Mouse (Mus musculus) limb, embryonic 15.5 days (tissue): ENCODE data around the gene Fbxl18. TPM values are rescaled to one million over a fixed set of nuclear protein-coding genes. Genes with fewer than 3 reads are reported as not detected.

ENCODE experiments used
- ATAC-seq: fragments of 200-750 bp; cut with Nextera tagmentation; 2 replicates; pipeline ENCODE4 v1.8.0; 2017; ENCODE audit warnings: low read depth, moderate TSS enrichment; ENCODE audit not compliant: insufficient number of reproducible peaks, low FRiP score, low TSS enrichment
- H3K27ac ChIP-seq: fragments of 300-500 bp; sonication (generic); 2 replicates; pipeline ENCODE4 v1.5.1; 2015; ENCODE audit warnings: moderate library complexity, mild to moderate bottlenecking, inconsistent platforms
- H3K27me3 ChIP-seq: fragments of 300-500 bp; sonication (generic); 2 replicates; pipeline ENCODE4 v1.6.1; 2015; ENCODE audit warnings: inconsistent platforms
- H3K36me3 ChIP-seq: fragments of 300-500 bp; sonication (generic); 2 replicates; pipeline ENCODE4 v1.6.1; 2015; ENCODE audit warnings: inconsistent platforms
- H3K4me1 ChIP-seq: fragments of 300-500 bp; sonication (generic); 2 replicates; pipeline ENCODE4 v1.6.1; 2015; ENCODE audit warnings: inconsistent platforms
- H3K4me2 ChIP-seq: fragments of 300-500 bp; sonication (generic); 2 replicates; pipeline ENCODE4 v1.6.1; 2015; ENCODE audit warnings: mild to moderate bottlenecking, inconsistent platforms
- H3K4me3 ChIP-seq: fragments of 300-500 bp; sonication (generic); 2 replicates; pipeline ENCODE4 v1.5.1; 2015; ENCODE audit warnings: mild to moderate bottlenecking, inconsistent platforms
- H3K9ac ChIP-seq: fragments of 300-500 bp; sonication (generic); 2 replicates; pipeline ENCODE4 v1.6.1; 2015; ENCODE audit warnings: inconsistent platforms
- H3K9me3 ChIP-seq: fragments of 300-500 bp; sonication (generic); 2 replicates; pipeline ENCODE4 v1.6.1; 2016; ENCODE audit warnings: inconsistent platforms
- WGBS: fragments of 180-500 bp; shearing (Covaris S2); methylation state at CpG from one replicate; pipeline ENCODE4 v1.1.7; 2015; 5-methylcytosine and 5-hydroxymethylcytosine counted together
- polyA plus RNA-seq: library from polyadenylated mRNA; unstranded; fragments of >200 nt; fragmentation: Nextera tagmentation; extraction: Ambion mirVana; gene quantifications from 2 replicates; pipeline ENCODE4 v1.2.1, GENCODE M21; 2015

Fbxl18 gene
- polyA plus RNA-seq, 1 experiment from 2014 or later = 12.6 TPM

DNA sequence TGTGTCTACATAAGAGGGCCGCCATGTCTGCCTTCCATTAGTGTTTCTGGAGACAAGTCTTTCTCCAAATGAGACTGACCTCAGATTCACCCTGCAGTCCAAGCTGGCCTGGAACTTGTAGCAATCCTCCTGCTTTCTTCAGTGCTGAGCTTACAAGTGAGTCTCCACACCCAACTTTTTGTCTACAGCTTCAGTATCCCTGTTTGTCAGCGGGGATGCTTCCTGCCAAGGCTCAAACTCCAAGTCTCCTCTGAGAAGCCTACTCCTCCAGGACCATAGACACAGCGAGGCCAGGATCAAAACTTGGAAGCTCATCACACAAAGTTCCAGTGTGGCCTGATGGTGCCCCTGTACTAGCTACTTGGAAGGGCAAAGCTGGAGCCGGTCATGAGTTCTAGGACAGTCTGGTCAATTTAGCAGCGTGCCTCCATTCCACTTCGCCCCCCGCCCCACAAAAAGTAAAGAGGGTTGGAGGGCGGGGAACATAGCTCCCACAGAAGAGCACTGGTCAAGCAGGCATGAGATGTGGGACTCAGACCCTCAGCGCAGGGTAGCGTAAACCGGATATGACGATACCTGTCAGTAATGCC is 32.2 kb upstream of the Fbxl18 start:
- Histone ChIP-seq H3K27ac (no peak overlapping the region), H3K4me2 (no peak overlapping the region), H3K4me3 (no peak overlapping the region), H3K36me3 (no peaks in the 10 kb centered on the region), H3K9ac (no peak overlapping the region), H3K4me1 (peaks cover 26% of the 10 kb centered on the region), H3K27me3 (no peaks in the 10 kb centered on the region), H3K9me3 (no peaks in the 10 kb centered on the region)
- no peak for ATAC-seq
- WGBS = 93% methylated on average over 12 of the region's 12 CpGs

DNA sequence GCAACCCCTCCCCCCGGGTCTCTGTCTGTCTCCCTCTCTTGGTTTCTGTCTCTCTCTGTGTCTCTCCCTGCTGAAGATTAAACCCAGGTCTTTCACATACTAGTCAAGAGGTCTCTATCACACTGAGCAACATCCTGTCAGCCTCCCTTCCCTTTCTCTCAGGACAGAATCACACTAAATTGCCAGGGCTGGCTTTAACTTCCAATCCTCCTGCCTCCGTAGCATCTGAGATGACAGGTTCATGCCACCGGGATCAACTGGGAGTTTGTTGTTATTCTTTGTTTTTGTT is 31.7 kb upstream of the Fbxl18 start:
- 0 out of 2 replicates have a peak overlapping the region, but pooled peaks have one; percentile 57 for H3K27ac ChIP-seq
- no peaks in the 10 kb centered on the region for H3K27me3 ChIP-seq
- H3K9me3 ChIP-seq = no peaks in the 10 kb centered on the region
- H3K4me3 ChIP-seq = no peak overlapping the region
- H3K4me2 ChIP-seq = no peak overlapping the region
- ATAC-seq = no peak
- H3K9ac ChIP-seq = no peak overlapping the region
- 44% methylated on average over 3 of the region's 3 CpGs for WGBS
- H3K4me1 ChIP-seq = peaks cover 21% of the 10 kb centered on the region
- no peaks in the 10 kb centered on the region for H3K36me3 ChIP-seq

DNA sequence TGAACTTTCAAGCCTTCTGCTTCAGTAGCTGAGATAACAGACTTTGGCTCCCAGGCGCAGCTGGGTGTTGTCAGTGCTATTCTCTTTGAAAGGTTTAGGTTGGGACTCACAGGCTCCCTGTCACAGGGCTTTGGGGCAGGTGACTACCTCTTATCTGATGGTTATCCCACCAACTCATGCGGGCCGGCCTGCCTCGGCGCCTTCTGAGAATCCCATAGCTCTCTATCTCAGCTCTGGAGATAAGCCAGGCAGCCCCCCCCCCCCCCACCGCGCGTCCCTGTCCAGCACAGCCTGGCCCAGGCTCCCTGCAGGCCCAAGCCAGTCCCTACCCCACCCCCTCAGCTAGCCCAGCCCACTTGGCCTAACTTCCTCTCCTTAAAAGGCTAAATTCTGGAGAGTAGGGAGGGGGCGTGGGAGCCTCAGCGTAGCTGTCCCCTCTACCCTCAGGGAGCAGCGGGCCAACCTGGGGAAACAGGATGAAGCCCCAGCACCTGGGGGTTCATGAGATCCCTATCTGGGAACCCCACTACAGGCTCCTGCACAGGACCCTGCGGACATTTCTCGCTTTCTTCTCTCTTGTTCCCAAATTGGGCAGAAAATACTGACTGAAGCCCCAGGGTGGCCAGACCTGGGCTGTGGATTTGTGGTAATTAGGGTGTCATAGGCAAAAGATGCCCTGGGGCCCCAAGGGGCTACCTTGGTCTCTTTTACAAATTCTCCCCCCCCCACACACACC is 31.2 kb upstream of the Fbxl18 start:
- H3K4me2 ChIP-seq = no peak overlapping the region
- no peak overlapping the region for H3K9ac ChIP-seq
- ATAC-seq = peak; percentile 43; the same call in 1 of the 2 replicates
- WGBS = 18% methylated on average over 13 of the region's 13 CpGs
- H3K4me1 ChIP-seq = peaks cover 27% of the 10 kb centered on the region
- no peaks in the 10 kb centered on the region for H3K36me3 ChIP-seq
- H3K27ac ChIP-seq = peak overlapping the region; percentile 57; the same call in 1 of the 2 replicates
- no peak overlapping the region for H3K4me3 ChIP-seq
- no peaks in the 10 kb centered on the region for H3K9me3 ChIP-seq
- no peaks in the 10 kb centered on the region for H3K27me3 ChIP-seq

DNA sequence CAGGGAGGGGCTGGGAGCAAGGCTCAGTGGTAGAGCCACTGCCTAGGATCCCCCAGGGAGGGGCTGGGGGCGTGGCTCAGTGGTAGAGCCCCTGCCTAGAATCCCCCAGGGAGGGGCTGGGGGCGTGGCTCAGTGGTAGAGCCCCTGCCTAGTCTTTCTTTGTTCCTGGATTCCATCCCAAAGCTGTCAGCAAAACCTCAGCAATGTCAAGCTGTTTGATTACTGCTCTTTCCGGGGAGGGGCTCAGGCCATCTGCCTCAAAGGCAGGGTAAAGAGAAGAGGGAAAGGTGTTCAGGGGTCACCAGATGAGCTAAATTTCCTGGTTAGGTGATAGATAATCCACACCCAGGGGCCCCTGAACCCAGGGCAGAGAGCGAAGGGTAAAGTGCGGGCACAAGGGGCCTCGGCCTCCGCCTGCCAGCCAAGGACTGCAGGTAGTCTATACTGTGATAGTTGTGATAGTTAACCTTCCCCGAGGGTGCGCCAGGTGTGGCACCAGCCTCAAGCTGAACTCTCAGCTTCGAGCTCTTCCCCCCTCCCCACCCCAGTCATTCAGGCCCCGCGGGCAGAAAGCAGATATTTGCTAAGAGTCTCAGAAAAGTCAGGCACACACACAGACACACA is 29.2 kb upstream of the Fbxl18 start:
- H3K4me3 ChIP-seq = no peak overlapping the region
- H3K27ac ChIP-seq = no peak overlapping the region
- H3K9ac ChIP-seq = no peak overlapping the region
- no peak overlapping the region for H3K4me2 ChIP-seq
- ATAC-seq = no peak
- H3K9me3 ChIP-seq = no peaks in the 10 kb centered on the region
- H3K36me3 ChIP-seq = no peaks in the 10 kb centered on the region
- 75% methylated on average over 12 of the region's 12 CpGs for WGBS
- H3K27me3 ChIP-seq = no peaks in the 10 kb centered on the region
- H3K4me1 ChIP-seq = peaks cover 34% of the 10 kb centered on the region

DNA sequence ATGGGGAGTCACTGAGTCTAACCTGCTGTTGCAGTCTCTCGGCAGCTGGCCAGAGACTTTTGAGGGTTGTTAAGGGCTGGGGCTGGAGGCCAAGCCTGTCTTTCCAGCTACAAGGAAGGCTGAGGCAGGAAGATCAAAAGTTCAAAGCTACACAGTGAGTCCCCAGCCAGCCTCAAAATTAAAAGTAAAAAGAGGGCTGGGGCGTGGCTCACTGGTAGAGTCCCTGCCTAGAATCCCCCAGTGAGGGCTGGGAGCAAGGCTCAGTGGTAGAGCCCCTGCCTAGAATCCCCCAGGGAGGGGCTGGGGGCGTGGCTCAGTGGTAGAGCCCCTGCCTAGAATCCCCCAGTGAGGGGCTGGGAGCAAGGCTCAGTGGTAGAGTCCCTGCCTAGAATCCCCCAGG is 28.6 kb upstream of the Fbxl18 start:
- no peaks in the 10 kb centered on the region for H3K36me3 ChIP-seq
- no peak overlapping the region for H3K4me3 ChIP-seq
- H3K9ac ChIP-seq = no peak overlapping the region
- H3K27me3 ChIP-seq = no peaks in the 10 kb centered on the region
- WGBS = 81% methylated on average over 3 of the region's 3 CpGs
- no peaks in the 10 kb centered on the region for H3K9me3 ChIP-seq
- no peak overlapping the region for H3K4me2 ChIP-seq
- H3K4me1 ChIP-seq = peaks cover 28% of the 10 kb centered on the region
- no peak overlapping the region for H3K27ac ChIP-seq
- ATAC-seq = no peak

DNA sequence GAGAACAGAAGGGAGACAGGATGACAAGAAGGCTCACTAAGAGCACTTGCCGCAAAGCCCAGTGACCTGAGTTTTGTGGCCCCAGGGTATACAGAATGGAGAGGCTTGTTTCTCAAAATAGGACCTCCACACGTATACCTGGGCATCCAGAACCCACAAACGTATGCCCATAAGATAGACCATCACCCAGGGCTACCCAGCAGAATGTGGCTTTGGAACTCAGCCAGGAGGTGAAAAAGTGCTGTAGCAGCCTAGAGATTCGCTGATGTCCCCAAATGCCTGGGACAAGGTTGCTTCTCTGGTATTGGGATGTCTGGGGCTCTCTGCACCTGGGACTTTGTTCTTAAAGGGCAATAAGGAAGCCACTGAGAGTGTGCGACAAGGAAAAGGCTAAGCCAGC is 27.0 kb upstream of the Fbxl18 start:
- ATAC-seq = no peak
- Histone ChIP-seq H3K36me3 (no peaks in the 10 kb centered on the region), H3K27ac (no peak overlapping the region)

DNA sequence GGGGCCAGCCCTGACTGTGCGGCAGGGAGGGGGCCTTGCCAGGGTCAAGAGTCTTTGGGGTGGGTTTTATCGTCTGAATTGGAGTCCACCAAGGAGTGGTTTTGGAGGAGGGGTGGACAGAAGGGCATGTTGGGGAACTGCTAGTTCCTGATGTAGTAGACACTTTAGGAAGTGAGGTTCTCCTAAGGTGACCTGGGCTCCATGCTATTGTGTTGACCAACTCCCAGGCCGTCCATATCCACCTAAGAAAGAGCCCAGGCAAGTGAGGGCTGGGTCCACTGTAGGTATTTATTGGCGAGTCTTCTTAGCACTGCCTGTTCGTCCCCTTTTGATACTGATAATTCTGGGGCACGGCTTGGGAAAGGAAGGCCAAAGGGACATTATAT is 25.8 kb upstream of the Fbxl18 start:
- no peak for ATAC-seq
- Histone ChIP-seq H3K27ac (peak overlapping the region; percentile 2; the same call in 1 of the 2 replicates), H3K9me3 (no peaks in the 10 kb centered on the region), H3K4me3 (no peak overlapping the region), H3K4me1 (peaks cover 18% of the 10 kb centered on the region), H3K27me3 (no peaks in the 10 kb centered on the region), H3K36me3 (no peaks in the 10 kb centered on the region), H3K9ac (no peak overlapping the region), H3K4me2 (no peak overlapping the region)
- 63% methylated on average over 6 of the region's 6 CpGs for WGBS

More for the DNA sequence above, 27.0 kb upstream of the Fbxl18 start:
- Histone ChIP-seq H3K9me3 (no peaks in the 10 kb centered on the region), H3K27me3 (no peaks in the 10 kb centered on the region), H3K4me3 (no peak overlapping the region), H3K9ac (no peak overlapping the region), H3K4me2 (no peak overlapping the region), H3K4me1 (peaks cover 25% of the 10 kb centered on the region)
- 67% methylated on average over 5 of the region's 5 CpGs for WGBS

DNA sequence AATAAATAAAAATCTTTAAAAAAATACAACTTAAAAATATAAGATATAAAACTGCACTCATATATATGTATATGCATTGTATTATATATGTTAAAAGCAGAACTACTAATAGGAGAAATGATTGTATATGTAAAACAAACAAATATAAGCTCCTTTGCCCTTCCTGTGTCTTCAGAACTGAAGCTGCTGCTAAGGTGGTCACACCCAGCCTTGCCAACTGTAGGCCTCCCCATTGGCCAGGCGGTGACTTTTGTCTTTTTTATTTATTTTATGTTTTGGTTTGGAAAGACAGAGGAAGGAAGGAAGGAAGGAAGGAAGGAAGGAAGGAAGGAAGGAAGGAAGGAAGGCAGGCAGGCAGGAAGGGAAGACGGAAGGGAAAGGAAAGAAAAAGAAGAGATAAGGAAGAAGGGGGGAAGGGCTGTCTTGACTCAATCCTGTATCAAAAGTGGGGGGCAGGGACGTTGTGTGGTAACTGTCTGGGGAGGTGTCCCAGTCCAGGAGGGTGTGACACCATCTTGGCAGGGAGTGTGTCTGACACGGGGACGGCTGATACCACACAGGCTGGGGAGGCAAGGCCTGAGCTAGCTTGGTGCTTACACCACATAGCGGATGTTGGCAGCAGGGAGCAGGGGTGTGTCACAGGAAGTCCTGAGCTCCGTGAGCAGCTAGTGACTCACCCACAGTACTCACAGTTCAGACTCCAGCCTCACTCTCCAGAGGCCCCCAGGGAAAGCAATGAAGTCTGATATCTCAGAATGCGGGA is 25.3 kb upstream of the Fbxl18 start:
- peak overlapping the region; percentile 2; the same call in 1 of the 2 replicates for H3K27ac ChIP-seq
- no peak overlapping the region for H3K4me2 ChIP-seq
- H3K36me3 ChIP-seq = no peaks in the 10 kb centered on the region
- peaks cover 14% of the 10 kb centered on the region for H3K4me1 ChIP-seq
- peak; percentile 85 for ATAC-seq
- no peaks in the 10 kb centered on the region for H3K27me3 ChIP-seq
- H3K9ac ChIP-seq = no peak overlapping the region
- WGBS = 43% methylated on average over 8 of the region's 8 CpGs
- H3K4me3 ChIP-seq = no peak overlapping the region
- no peaks in the 10 kb centered on the region for H3K9me3 ChIP-seq

DNA sequence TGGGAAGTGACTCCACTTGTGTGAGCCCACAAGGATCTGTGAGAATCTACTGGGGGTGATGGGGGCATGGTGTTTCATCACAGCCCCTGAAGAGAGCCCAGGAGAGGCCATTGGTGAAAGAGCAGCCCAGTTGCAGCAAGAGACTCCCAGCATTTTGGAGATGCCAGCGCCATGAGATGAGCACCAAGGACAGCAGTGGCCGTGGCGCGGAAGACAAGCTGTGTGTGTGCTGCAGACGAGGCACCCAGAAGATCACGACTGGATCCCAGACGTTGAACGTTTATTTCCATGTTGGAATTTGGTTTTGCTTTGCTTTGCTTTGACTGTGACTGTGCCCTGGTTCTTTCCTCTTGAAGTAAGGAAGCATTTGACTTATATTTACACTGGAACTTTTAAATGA is 22.2 kb upstream of the Fbxl18 start:
- Histone ChIP-seq H3K36me3 (no peaks in the 10 kb centered on the region), H3K4me1 (peaks cover 14% of the 10 kb centered on the region), H3K9ac (no peak overlapping the region), H3K4me2 (no peak overlapping the region), H3K9me3 (no peaks in the 10 kb centered on the region), H3K4me3 (no peak overlapping the region), H3K27me3 (no peaks in the 10 kb centered on the region), H3K27ac (no peak overlapping the region)
- WGBS = 87% methylated on average over 8 of the region's 8 CpGs
- no peak for ATAC-seq

DNA sequence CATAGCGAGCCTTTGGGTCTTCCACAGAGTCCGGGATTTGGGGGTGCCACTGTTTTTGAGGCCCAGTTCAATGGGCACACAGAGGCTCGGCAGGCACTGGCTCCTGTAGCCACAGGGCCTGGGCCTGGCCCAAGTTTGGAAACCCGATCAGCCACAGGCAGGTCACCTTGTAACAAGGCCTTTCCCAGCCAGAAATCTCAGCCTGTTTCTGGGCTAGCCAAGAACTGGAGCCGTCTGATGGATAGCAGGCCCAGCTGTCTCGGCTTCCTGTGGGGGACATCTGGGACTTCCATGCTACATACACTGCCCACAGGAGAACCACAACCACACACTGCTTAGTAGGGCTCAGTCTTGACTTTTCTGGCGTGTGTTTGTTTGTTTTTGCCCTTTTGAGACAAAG is 21.4 kb upstream of the Fbxl18 start:
- Histone ChIP-seq H3K9ac (no peak overlapping the region), H3K9me3 (no peaks in the 10 kb centered on the region), H3K36me3 (no peaks in the 10 kb centered on the region), H3K4me3 (no peak overlapping the region), H3K27me3 (no peaks in the 10 kb centered on the region), H3K4me1 (peaks cover 11% of the 10 kb centered on the region), H3K4me2 (no peak overlapping the region), H3K27ac (no peak overlapping the region)
- WGBS = 67% methylated on average over 7 of the region's 7 CpGs
- no peak for ATAC-seq

DNA sequence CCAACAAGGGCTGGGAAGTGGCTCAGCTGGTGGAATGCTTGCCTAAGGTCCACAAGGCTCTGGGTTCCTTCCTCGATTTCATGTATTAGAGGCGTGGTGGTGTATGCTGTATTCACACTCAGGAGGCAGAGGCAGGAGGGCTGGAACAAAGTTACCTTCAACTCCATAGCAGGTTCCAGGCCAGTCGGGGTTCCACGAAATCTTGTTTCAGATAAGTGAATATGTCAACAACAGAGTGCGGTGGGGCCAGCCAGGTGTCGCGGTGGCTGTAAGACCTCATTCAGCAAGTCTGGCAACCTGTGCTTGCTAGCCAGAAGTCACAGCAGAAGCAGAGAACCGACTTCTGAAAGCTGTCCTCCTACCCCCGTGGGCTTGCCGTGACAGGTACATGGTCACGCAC is 20.0 kb upstream of the Fbxl18 start:
- H3K27ac ChIP-seq = no peak overlapping the region
- ATAC-seq = no peak
- no peak overlapping the region for H3K4me2 ChIP-seq
- no peak overlapping the region for H3K4me3 ChIP-seq
- H3K9me3 ChIP-seq = no peaks in the 10 kb centered on the region
- H3K9ac ChIP-seq = no peak overlapping the region
- H3K27me3 ChIP-seq = no peaks in the 10 kb centered on the region
- peaks cover 2% of the 10 kb centered on the region; the same call in 1 of the 2 replicates for H3K4me1 ChIP-seq
- no peaks in the 10 kb centered on the region for H3K36me3 ChIP-seq
- 90% methylated on average over 11 of the region's 11 CpGs for WGBS

DNA sequence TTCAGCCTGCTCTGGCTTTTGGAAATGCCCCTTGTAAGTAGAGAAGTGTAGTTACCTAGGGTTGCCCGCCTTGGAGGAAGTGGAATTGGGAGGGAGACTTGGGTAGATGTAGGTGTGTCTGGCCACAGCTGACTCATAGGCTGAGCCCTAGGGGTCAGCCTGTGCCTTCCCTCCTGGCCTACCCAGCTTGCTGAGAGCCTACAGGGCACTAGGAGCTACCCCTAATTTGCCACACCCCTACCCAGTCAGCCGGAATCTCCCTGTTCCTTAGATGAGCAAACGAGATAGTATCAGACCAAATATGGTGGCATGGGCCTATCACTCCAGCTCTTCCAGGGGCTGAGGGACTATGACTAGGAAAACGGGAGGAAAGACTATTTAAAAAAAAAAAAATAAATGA is 17.5 kb upstream of the Fbxl18 start:
- no peak overlapping the region for H3K27ac ChIP-seq

More for the DNA sequence above, 17.5 kb upstream of the Fbxl18 start:
- no peak for ATAC-seq
- Histone ChIP-seq H3K4me1 (peaks cover 26% of the 10 kb centered on the region), H3K36me3 (no peaks in the 10 kb centered on the region), H3K4me2 (no peak overlapping the region), H3K9me3 (no peaks in the 10 kb centered on the region), H3K9ac (no peak overlapping the region), H3K27me3 (no peaks in the 10 kb centered on the region), H3K4me3 (no peak overlapping the region)
- 77% methylated on average over 4 of the region's 4 CpGs for WGBS
